Mouse (Mus musculus) limb, embryonic 11.5 days (tissue): ENCODE results near the gene Adgrf1. TPM values are rescaled to one million over a fixed set of nuclear protein-coding genes. Genes with fewer than 3 reads are reported as not detected.

Source experiments
- ATAC-seq: fragments of 200-750 bp; cut with Nextera tagmentation; 2 replicates; pipeline ENCODE4 v1.8.0; 2017; ENCODE audit warnings: low read depth; ENCODE audit not compliant: insufficient number of reproducible peaks, low FRiP score, low TSS enrichment
- DNase-seq: peaks from one replicate; pipeline ENCODE4 v3.0.0-alpha.2; 2015; ENCODE audit warnings: low spot score
- H3K27ac ChIP-seq: fragments of 300-500 bp; sonication (generic); replicated peaks from 2 replicates; pipeline ENCODE4 v1.5.1; 2014; ENCODE audit warnings: low read depth, mild to moderate bottlenecking, low read length
- H3K27me3 ChIP-seq: fragments of 300-500 bp; sonication (generic); 2 replicates; pipeline ENCODE4 v1.6.1; 2014; ENCODE audit warnings: mild to moderate bottlenecking, low read length, mixed read lengths; ENCODE audit not compliant: control insufficient read depth, insufficient read depth
- H3K36me3 ChIP-seq: fragments of 300-500 bp; sonication (generic); 2 replicates; pipeline ENCODE4 v1.6.1; 2014; ENCODE audit warnings: mild to moderate bottlenecking, low read length, moderate library complexity, mixed read lengths; ENCODE audit not compliant: control insufficient read depth, insufficient read depth
- H3K4me1 ChIP-seq: fragments of 300-500 bp; sonication (generic); 2 replicates; pipeline ENCODE4 v1.6.1; 2014; ENCODE audit warnings: low read length, mixed read lengths; ENCODE audit not compliant: control insufficient read depth, insufficient read depth
- H3K4me2 ChIP-seq: fragments of 300-500 bp; sonication (generic); 2 replicates; pipeline ENCODE4 v1.6.1; 2014; ENCODE audit warnings: low read depth, mild to moderate bottlenecking, moderate library complexity; ENCODE audit not compliant: severe bottlenecking
- H3K4me3 ChIP-seq: fragments of 300-500 bp; sonication (generic); 2 replicates; pipeline ENCODE4 v1.5.1; 2014; ENCODE audit warnings: low read depth, low read length
- H3K9ac ChIP-seq: fragments of 300-500 bp; sonication (generic); 2 replicates; pipeline ENCODE4 v1.6.1; 2014; ENCODE audit warnings: mild to moderate bottlenecking, low read length
- H3K9me3 ChIP-seq: fragments of 300-500 bp; sonication (generic); 2 replicates; pipeline ENCODE4 v1.6.1; 2016; ENCODE audit warnings: low read length; ENCODE audit not compliant: control insufficient read depth
- WGBS: fragments of 180-500 bp; shearing (Covaris S2); extraction: QIAGEN DNeasy Blood & Tissue Kit; methylation state at CpG from one replicate; pipeline ENCODE4 v1.1.7; 2014; 5-methylcytosine and 5-hydroxymethylcytosine counted together
- polyA plus RNA-seq: library from polyadenylated mRNA; unstranded; fragments of >200 nt; fragmentation: Nextera tagmentation; extraction: Ambion mirVana; gene quantifications from 2 replicates; pipeline ENCODE4 v1.2.1, GENCODE M21; 2014

The Adgrf1 gene
- polyA plus RNA-seq, 1 experiment from 2014 or later = not detected

- no peaks in the 10 kb centered on the region for H3K4me1 ChIP-seq
- no peak for ATAC-seq
- WGBS = 85% methylated on average over 4 of the region's 4 CpGs
These were observed 102.5 kb downstream of the Adgrf1 start for GRCm38 (mm10) chr17:43372604-43373003.

GRCm38 (mm10) chr17:43374020-43374419 lies 103.9 kb downstream of the Adgrf1 start:
- no peaks in the 10 kb centered on the region for H3K27me3 ChIP-seq
- no peaks in the 10 kb centered on the region for H3K36me3 ChIP-seq
- H3K27ac ChIP-seq = no peak overlapping the region
- ATAC-seq = no peak
- H3K4me3 ChIP-seq = no peak overlapping the region
- 56% methylated on average over 4 of the region's 4 CpGs for WGBS
- no peaks in the 10 kb centered on the region for H3K4me1 ChIP-seq
- no peak overlapping the region for H3K9ac ChIP-seq
- no peak overlapping the region for H3K4me2 ChIP-seq
- no peak for DNase-seq
- no peaks in the 10 kb centered on the region for H3K9me3 ChIP-seq

More at GRCm38 (mm10) chr17:43372604-43373003, 102.5 kb downstream of the Adgrf1 start:
- Histone ChIP-seq H3K9ac (no peak overlapping the region), H3K4me3 (no peak overlapping the region), H3K27me3 (no peaks in the 10 kb centered on the region), H3K9me3 (no peaks in the 10 kb centered on the region), H3K36me3 (no peaks in the 10 kb centered on the region), H3K4me2 (no peak overlapping the region), H3K27ac (no peak overlapping the region)
- no peak for DNase-seq

Other genes starting within 250 kb of the Adgrf1 start
- gene Adgrf5, start 90.1 kb downstream of the Adgrf1 start, polyA plus RNA-seq = 9.6 TPM in 2 replicates
- gene Mep1a, start 232.5 kb downstream of the Adgrf1 start, polyA plus RNA-seq = not detected in 2 replicates